Mouse (Mus musculus) cerebellum, adult 9-11 months (tissue): Measurements from ENCODE around the gene Cpm.
"Not testable (repeated sequence)": the region's sequence is repeated elsewhere in the genome, so short reads cannot be mapped to it uniquely, and the experiment has no call there.

ENCODE experiments used
- DNase-seq: peaks from one replicate; pipeline ENCODE4 v3.0.0; 2022

Cpm gene

DNA sequence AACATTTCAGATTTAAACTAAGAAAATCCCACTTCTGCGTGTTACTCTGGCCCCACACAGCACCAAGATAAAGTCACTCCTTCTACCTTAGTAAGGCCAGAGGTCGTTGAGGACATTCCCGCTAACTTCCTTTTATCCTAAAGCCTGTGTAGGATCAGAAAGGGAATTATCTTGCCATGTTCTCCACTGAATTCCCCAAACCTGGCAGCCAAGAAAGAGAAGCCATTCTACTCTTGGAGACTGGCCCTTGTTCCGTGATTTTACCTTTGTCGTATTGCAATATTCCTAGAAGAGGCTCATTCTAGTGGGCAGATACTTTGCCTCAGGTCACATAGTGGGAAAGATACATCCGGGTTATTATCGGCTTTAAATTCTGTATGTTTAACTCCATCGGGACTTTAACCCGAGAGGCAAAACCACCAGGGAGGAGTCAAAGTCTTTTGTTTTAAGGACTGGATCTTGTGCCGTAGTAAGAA is 21.5 kb upstream of the Cpm start:
- DNase-seq, result no peak

DNA sequence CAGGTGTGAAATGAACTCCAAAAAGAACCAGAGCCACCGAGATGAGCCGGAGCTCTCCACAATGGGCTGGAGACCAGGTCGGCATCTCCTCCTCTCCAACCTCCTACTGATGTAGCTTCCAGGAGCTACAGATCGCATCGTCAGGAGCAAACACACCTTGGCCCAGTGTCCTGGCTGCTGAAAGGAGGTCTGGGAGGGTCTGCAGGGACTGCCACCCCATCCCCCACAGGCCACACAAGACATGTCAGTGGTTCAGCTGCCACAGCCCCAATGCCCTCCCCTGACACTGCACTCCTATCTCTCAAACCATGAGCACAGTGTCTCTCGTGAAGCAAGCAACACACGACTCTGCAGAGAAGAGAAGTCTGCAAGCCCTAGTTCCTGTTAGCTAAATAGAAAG is 20.8 kb upstream of the Cpm start:
- DNase-seq, result no peak

GRCm38 (mm10) chr10:117608988-117609809 is 20.1 kb upstream of the Cpm start:
- DNase-seq, result no peak

DNA sequence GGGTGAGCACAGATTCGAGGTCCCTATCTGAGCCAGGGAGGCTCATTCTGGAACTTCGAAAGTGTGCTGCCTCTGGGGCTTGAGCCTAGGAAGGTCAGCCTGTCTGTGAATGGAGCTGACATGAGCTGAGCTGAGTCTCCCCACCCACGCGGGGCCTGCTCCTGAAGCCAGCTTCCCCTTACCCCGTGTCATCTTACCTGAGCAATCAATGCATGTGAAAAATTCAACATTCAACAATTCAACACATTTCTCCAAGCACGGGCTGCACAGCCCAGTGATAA is 19.6 kb upstream of the Cpm start:
- DNase-seq, result no peak

DNA sequence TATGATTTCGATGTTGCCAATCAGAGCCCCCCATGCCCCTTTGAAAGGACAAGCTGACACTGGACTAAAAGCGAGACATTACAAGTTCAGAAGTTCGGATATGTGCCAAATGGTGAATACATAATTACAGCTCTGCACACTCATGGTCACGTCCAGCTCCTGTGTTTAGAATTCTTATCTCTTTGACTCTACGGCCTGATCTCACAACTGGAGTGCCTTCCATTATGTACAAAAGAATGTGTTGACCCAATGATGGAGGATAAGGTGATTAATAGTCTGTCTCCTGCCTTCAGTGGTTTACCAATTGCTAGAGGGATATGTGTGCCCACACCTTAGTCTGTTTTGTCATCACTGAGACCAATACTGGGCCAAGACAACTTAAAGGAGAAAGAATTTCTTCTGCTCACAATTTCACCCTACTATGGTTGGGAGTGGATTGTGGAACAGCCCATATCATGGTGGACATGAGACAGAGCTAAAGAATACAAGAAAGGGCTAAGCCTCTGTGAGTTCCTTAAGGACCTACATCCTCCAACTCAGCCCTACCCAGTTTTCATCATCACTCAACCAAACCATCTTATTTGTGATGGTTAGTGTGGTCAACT is 19.0 kb upstream of the Cpm start:
- DNase-seq, result no peak

GRCm38 (mm10) chr10:117610794-117611384 is 18.4 kb upstream of the Cpm start:
- DNase-seq, result no peak

GRCm38 (mm10) chr10:117611503-117611902 is 17.8 kb upstream of the Cpm start:
- DNase-seq, result no peak

GRCm38 (mm10) chr10:117611976-117612375 is 17.3 kb upstream of the Cpm start:
- DNase-seq, result no peak

- no peak for DNase-seq
Measured at GRCm38 (mm10) chr10:117612621-117613584, 16.4 kb upstream of the Cpm start.

- DNase-seq, result no peak
Measured at GRCm38 (mm10) chr10:117613960-117614359, 15.3 kb upstream of the Cpm start.

DNA sequence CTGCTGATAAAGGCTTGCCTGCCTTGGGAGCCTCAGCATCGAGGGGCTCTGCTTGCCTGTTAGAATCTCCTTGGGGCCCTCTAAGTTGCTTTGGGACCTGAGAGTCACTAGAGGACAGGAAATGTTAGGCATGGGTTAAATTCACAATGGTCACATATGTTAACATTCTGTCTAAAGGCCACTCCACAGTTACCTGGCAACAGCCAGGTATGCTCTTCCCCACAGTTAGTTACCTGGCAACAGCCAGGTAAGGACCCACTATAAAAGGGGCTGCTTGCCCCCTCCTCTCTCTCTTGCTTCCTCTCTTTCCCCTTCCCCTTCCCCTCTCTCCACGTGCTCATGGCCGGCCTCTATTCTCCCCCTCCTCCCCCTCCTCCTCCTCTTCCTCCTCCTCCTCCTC is 14.9 kb upstream of the Cpm start:
- no peak for DNase-seq

DNA sequence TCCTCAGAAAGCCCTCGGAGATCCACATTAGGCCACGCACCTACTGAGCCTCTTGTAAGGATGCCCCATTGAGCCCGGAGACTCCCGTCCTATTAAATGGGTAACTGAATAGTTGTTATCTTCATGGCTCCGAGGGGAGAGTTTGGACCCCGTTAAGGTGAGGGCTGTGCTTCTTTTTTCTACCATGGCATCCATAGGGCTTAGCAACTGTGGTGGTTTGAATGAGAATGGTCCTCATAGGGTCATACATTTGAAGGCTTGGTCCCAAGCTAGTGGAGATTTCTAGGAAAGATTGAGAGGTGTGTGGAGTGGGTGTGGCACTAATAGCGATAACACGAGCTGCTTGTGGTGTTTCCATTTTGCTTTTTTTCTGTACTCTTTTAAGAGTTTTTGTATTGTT is 14.1 kb upstream of the Cpm start:
- DNase-seq, result no peak

DNA sequence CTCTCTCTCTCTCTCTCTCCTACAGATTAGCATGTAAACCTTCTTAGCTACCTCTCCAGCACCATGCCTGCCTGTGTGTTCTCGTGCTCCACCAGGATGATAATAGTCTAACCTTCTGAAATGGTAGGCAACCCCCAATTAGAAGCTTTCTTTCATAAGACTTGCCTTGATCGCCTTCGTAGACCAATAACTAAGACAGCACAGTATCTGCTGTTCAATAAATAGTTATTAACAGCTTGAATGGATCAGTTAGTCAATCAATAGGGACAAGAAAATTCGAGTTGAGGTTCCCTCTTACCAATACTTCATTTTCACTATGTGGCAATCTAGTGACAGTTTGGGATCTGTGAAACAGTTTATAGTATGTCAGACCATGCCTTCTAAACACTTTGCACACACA is 13.6 kb upstream of the Cpm start:
- no peak for DNase-seq

- no peak for DNase-seq
Measured at GRCm38 (mm10) chr10:117616191-117616680, 13.1 kb upstream of the Cpm start.

DNA sequence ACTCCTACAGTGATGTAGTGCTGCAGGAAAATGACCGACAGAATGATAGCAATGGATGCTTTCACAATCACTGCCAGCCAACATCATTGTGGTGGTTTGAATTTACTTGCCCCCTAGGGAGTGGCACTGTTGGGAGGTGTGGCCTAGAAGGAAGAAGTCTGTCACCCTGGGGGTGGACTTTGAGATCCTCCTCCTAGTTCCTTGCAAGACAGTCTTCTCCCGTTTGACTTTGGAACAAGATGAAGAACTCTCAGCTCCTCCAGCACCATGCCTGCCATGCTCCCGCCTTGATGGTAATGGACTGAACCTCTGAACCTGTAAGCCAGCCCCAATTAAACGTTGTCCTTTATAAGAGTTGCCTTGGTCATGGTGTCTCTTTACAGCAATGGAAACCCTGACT is 12.5 kb upstream of the Cpm start:
- DNase-seq, result not testable (repeated sequence)

- DNase-seq, result no peak
Measured at GRCm38 (mm10) chr10:117617568-117618345, 11.5 kb upstream of the Cpm start.

DNA sequence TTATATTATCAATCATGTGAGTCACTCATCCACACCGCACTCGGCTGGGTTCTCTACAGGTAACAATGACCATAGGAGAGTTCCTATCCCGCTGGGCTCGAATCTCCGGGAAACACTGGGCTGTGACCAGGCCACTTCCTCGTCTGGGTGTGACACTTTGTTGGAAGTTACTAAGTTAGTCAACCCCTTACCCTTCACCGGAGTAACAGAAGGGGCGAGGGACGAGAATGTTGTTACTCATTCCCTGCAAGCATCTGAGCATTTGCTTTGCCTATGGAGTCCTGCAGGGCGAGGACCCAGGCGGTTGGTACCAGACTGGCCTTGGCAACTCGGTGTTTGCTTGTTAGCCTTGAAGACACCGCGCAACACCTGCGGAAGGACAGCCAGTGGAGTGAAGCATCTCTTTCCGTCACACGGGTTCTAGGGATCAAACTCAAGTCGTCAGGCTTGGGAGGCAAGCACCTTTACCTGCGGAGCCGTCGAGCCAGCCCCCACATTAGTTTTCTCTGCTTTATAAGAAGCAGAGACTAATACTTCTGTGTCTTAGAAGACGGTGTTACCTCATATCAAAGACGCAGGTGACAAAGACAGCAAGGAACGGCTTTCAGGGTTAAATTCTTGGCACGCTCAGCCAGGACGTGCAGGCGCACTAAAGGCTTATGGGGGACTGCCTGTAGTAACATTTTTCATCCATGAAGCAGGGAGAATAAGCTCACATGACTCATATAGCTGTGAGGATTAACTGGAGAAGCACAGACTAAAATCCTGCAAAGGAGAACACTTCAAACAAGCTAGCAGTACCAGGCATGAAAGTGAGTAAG is 10.0 kb upstream of the Cpm start:
- DNase-seq, result no peak

GRCm38 (mm10) chr10:117619862-117620179 is 9.5 kb upstream of the Cpm start:
- DNase-seq, result no peak

GRCm38 (mm10) chr10:117620530-117620929 is 8.8 kb upstream of the Cpm start:
- DNase-seq, result no peak

- no peak for DNase-seq
Measured at GRCm38 (mm10) chr10:117620934-117621501, 8.3 kb upstream of the Cpm start.
